Mouse (Mus musculus) lung, adult 2 months (tissue): Measurements from ENCODE around the gene Gm19684. TPM values are rescaled to one million over a fixed set of nuclear protein-coding genes. Genes with fewer than 3 reads are reported as not detected.
"Not testable (repeated sequence)": the region's sequence is repeated elsewhere in the genome, so short reads cannot be mapped to it uniquely, and the experiment has no call there.

Source experiments
- DNase-seq: peaks from one replicate; pipeline ENCODE4 v3.0.0; 2022
- H3K4me1 ChIP-seq: fragments of 200-500 bp; 2 replicates; pipeline ENCODE4 v1.6.1; 2011; ENCODE audit warnings: low read length; ENCODE audit not compliant: control insufficient read depth, insufficient read depth
- H3K4me3 ChIP-seq: fragments of 200-500 bp; replicated peaks from 2 replicates; pipeline ENCODE3; 2011; ENCODE audit warnings: low read depth, mild to moderate bottlenecking, control low read depth, low read length; ENCODE audit errors: extremely low read depth
- CTCF ChIP-seq: fragments of 200-500 bp; IDR thresholded peaks from 2 replicates; pipeline ENCODE4 v1.5.1; 2011; ENCODE audit warnings: mild to moderate bottlenecking, low read length, control low read depth; ENCODE audit not compliant: insufficient read depth
- POLR2A ChIP-seq: fragments of 200-500 bp; IDR thresholded peaks from 2 replicates; pipeline ENCODE4 v1.6.1; 2011; ENCODE audit warnings: low read depth, mild to moderate bottlenecking, control low read depth, low read length, borderline replicate concordance; ENCODE audit errors: extremely low read depth
- WGBS: fragments of 180-500 bp; shearing (Covaris S2); methylation state at CpG from one replicate; pipeline ENCODE4 v1.1.7; 2018; 5-methylcytosine and 5-hydroxymethylcytosine counted together
- polyA plus RNA-seq: library from polyadenylated mRNA; depleted of rRNA; stranded (reverse); fragments of >200 nt; gene quantifications from 2 replicates; pipeline ENCODE4 v1.2.3, GENCODE M21; 2012

The Gm19684 gene
- polyA plus RNA-seq, 1 experiment: 0.22 TPM

DNA sequence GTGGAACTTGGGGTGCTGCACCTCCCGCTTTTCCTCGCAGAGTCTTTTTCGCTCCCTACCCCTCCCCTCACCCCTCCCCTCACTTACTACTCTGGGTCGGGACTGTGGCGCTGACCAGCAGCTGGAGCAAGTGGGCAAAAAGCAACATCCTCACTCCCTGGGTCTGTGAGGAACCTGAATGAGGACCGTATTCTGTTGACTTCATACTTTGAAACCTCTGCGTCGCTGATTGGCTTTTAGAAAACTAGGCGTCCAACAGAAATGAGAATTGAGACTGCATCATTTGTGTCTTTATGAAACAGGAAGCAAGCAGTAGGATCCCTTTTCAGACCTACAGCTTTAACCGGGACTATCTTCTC lies 10.0 kb upstream of the Gm19684 start:
- not testable (repeated sequence) for DNase-seq
- TF ChIP-seq POLR2A: 0 out of 2 replicates have a peak, but pooled peaks have one; percentile 9
- under 1% methylated on average over 10 of the region's 10 CpGs for WGBS

DNA sequence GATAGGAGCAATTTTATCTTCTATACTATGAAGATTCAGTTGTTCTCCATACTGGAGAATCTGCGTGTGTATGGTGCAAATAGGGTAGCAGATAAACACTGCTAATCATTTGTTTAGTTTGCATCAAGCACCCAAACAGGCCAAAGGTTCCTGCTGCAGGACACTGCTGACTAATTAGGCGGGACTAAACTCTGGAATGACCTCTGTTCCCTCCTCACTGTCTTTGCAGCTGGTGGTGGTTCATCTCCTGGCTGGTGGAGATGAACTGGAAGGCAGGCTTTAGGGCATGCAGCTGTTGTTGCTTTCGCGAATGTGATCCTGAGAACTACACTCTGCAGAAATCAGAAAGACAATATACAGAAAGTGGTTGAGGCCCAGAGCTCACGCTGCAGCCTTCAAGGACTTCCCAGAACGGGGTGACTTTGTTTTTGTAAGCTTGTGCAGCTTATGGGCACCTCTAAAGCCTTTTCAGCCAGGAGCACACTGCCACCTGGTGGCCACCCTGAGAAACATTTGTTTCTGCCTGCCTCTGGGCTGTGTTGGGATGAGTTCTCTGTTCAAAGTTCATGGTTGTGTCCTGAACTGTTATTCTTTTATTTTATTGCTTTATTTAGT lies 7.4 kb upstream of the Gm19684 start:
- peak; percentile 27 for DNase-seq
- not testable (repeated sequence) for H3K4me3 ChIP-seq, H3K4me1 ChIP-seq
- 24% methylated on average over 6 of the region's 6 CpGs for WGBS
- peak; percentile 45 for TF ChIP-seq CTCF

More for the DNA sequence above, 10.0 kb upstream of the Gm19684 start:
- H3K4me1 ChIP-seq: not testable (repeated sequence)
- peak overlapping the region; percentile 31 for H3K4me3 ChIP-seq

DNA sequence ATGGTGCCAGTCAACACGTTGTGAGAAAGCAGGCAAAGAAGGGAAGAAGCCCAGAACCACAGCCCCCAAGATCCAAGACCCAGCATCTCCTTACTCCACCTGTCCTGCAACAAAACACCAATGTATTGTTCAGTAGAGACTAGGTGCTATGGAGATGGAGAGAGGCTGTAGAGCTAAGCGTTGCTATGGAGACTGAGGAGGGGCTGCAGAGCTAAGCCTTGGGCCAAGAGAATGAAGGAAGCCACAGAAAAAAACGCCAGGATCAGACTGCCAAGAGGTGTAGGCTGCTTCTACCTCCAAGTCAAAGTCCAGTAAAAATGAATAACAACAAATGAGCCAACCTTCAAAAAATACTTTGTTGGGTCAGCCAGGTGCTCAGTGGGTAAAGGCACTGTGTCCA lies 4.9 kb upstream of the Gm19684 start:
- not testable (repeated sequence) for DNase-seq, H3K4me3 ChIP-seq, H3K4me1 ChIP-seq
- WGBS: 30% methylated on average over 3 of the region's 3 CpGs

DNA sequence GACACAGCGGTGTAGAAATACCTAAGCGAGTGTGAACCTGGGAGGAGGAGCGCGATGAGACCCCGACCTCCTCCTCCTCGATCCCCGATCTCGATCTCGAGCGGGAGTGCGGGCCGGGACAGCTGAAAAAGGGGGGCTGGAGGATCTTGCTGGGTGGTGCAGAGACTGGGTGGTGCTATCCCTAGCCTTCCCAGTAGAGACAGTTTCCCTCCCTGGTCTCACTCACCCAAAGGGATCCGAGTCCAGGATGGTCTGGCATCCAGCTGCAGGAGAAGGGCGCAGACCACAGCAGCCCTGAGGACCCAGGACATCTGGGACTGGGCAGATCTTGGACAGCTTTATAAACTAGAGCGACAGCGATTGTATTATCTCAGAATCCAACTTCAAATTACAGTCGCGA lies 639 bp upstream of the Gm19684 start:
- 22% methylated on average over 18 of the region's 18 CpGs for WGBS
- not testable (repeated sequence) for DNase-seq

DNA sequence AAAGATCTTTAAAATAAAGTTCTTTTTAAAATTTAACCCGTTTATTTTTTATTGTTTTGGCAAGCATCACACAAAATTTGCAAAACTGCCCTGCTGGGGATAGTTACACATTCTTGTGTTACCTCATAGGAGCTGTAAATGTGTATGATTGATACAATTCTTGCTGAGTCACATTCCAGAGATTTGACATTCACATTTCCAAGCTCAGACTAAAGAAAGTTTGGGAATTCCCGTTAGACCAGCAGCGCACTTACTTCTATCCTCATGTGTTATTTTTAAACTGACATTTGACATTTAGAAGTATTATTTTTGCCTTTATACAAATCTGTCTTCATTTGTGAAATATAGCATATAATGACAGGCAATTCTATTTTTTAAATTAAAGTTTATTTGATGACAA lies 2.6 kb downstream of the Gm19684 start:
- not testable (repeated sequence) for H3K4me3 ChIP-seq, DNase-seq, H3K4me1 ChIP-seq
- 62% methylated on average over 3 of the region's 3 CpGs for WGBS

More for the DNA sequence above, 639 bp upstream of the Gm19684 start:
- peak overlapping the region; percentile 21 for H3K4me3 ChIP-seq
- not testable (repeated sequence) for H3K4me1 ChIP-seq

DNA sequence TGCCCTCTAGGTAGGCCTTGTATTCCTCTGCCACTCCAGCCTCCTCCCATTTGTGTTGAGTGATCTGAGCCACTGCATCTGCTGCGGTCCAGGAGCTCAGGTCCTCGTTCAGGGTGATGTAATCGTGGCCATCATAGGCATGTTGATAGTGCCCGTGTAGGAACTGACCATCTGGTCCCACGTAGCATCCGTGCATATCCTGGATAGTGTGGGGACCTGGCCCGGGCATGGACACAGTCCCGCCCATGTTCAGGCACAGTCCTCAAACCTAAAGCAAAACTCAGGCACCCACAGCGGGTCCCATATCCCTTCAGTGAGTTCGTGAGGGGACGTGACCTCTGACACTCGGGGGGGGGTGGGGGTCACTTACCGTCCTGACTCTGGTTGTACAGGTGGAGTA lies 7.0 kb downstream of the Gm19684 start:
- WGBS: 62% methylated on average over 12 of the region's 13 CpGs
- DNase-seq, H3K4me1 ChIP-seq, H3K4me3 ChIP-seq: not testable (repeated sequence)

DNA sequence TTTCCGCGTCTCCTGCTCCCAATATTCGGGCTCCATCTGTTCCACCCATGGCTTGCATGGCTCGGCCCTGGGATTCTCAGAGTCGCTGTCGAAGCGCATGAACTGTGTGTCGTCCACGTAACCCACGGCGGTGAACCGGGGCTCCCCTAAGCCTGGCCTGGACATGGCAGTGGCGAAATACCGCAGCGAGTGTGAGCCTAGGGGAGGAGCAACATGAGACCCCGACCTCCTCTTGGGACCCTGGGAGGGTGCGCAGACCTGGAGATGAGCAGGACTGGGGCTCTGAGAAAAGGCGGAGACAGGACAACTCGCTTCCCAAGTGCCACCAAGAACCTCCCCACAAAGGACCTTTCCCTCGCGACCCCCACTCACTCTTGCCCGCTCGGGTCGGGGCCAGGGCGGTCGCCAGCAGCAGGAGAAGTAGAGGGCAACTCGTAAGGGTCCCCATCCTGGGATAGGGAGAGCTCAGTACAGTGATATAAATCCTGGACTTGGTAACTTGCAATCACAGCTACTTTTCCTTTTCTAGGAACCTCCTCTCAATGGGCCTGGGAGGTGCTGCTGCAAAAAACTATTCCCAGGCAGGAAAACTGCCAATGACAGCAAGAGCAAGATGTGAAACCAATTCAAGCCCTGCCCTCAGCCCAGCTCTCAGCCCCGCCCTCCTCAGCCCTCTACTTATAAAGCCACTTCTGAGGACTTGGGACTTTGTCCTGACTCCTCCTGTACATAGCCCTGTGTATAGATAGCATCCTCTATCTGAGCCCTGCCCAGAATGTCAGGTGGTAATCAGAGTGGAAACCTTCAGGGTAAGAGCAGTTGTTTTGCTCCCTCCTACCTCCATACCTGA lies 7.7 kb downstream of the Gm19684 start, which contains the start of gene Gm7030:
Gene Gm7030 (minus strand): TSS at position 458 of the 850 bp plus-strand sequence.
- 40% methylated on average over 28 of the region's 28 CpGs for WGBS
- not testable (repeated sequence) for H3K4me1 ChIP-seq, H3K4me3 ChIP-seq, DNase-seq

DNA sequence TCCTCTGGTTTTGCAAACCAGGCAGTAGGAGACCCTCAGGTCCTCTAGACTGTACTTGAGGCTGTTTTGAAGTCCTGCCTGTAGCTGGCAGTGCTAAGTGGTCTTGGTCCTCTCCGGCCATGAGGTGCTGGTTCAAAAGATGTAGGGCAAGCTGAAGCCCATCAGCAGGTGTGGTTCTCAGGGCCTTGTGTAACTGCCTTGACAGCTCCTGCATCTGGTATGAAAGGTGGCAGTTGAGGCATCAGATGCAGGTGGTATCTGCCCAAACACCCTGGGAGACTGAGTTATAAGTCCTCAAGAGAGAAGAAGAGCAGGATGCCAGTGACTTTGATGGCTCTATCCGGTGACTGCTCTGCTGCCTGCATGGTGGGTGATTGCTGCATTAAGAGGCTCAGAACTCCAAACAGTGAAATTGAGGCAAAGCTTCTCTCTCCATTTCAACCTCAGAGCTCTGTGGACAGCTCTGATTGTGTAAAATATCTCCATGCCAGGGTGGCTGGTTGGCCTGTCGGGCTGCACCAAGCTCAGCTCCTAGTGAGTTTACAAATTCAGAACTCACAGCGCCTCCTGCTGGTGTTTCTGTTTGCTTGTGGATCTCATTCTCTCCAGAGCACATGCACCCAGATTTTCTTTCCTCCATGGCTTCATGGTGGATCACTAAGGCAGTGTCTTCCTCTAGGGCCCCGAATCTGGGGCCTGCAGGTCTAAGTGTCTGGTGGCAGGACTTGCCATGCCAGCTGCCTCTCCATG lies 10.2 kb downstream of the Gm19684 start:
- no peak overlapping the region for H3K4me3 ChIP-seq
- DNase-seq: no peak
- WGBS: 71% methylated on average over 5 of the region's 5 CpGs
- H3K4me1 ChIP-seq: no peaks in the 10 kb centered on the region
- TF ChIP-seq POLR2A: no peak
- no peak for TF ChIP-seq CTCF

DNA sequence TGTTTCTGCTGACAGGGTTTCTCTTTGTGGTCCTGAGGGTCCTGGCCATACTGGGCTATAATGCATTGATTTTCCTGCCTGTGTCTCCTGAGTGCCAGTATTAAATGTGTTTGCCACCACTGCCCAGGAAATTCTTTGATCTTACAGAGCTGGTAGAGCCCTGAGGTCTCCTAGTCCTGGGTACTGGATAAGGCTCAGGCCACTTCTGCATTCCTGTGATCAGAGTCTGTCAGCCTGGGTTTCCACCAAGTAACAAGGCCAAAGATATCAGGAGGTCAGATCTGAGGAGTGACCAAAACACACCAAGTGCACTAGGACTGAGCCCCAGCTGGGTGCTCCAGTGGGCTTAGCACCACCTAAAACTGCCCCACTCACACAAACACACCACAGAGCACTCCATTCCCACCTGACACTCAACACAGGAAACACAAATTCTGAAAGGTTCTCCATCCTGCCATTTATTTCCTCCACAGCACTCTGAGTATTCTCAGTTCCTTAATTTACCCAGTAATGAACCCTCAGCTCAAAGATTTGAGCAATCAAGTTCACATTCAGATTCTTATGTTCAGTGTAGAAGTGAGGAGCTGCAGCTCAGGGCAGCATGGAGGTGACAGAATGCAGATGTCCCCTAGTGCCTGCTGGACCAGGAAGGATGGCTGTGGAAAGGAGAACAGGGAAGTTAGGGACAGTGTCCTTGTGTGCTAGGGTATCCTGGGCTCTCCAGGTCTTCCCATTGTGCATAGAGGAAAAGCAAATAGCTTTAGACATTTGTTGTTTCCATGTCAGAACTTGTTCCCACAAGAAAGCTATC lies 14.1 kb downstream of the Gm19684 start:
- not testable (repeated sequence) for H3K4me1 ChIP-seq, DNase-seq, H3K4me3 ChIP-seq

DNA sequence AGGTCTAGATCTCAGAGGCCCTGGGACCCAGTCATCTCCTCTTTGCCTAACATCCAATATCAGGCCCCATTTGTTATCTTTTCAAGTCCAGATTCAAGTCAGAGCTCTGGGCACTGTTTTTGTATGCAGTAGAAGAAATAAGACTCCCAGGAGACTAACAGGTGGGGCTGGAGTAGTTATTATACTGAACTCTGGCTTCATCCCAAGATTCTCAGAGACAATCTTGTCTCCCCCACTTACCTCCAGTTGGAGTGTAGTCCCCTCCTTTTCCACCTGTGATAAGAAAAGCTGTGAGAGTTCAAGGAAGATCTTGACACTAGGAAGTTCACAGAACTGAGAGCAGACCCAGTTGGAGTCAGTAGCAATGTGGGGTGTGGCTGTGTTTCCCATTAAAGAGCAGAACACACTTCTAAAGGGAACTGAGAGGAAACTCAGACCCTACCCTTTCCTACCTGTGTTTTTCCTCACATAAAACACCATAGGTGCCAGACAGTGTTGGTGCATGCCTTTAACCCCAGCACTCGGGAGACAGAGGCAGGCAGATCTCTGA lies 14.9 kb downstream of the Gm19684 start:
- not testable (repeated sequence) for H3K4me1 ChIP-seq, DNase-seq, H3K4me3 ChIP-seq
- 68% methylated on average over 1 of the region's 1 CpGs for WGBS
